Mouse (Mus musculus): ENCODE results near the gene Fbxl8. TPM values are rescaled to one million over a fixed set of nuclear protein-coding genes. Genes with fewer than 3 reads are reported as not detected.

The Fbxl8 gene
- polyA plus RNA-seq, 1 experiment from 2014 or later: 3.1 TPM

DNA sequence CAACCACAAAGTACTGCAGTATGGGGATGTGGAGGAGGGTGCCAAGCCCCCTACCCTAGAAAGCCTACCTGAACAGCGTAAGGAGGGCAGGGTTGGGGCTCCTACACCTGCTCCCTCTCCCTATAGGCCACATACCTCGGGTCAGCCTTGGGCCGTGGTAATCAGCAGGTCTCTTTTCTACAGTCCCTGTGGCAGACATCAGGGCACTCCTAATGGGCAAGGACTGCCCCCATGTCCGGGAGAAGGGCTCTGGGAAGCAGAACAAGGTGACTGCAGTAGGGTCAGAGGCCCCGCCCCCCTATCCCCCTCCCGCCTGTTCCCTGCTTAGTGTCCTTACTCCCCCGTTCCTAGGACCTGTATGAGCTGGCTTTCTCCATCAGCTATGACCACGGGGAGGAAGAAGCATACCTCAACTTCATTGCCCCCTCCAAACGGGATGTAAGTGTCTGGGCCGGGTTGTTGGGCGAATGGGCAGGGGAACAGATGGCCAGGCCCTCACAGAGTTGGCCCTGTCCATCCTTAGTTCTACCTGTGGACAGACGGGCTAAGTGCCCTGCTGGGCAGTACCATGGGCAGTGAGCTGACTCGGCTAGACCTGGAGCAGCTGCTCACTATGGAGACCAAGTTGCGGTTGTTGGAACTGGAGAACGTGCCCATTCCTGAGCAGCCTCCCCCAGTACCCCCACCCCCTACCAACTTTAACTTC lies 44.8 kb downstream of the Fbxl8 start:
- Histone ChIP-seq H3K9ac (replicated peaks; ENCODE audit: low read length) (no peak overlapping the region), H3K27me3 (ENCODE audit: insufficient read depth, low read length) (no peaks in the 10 kb centered on the region), H3K4me1 (ENCODE audit: insufficient read depth, low read length) (peaks cover 23% of the 10 kb centered on the region), H3K4me2 (replicated peaks; ENCODE audit: low read depth, low read length) (no peak overlapping the region), H3K4me3 (ENCODE audit: low read length) (no peak overlapping the region), H3K27ac (ENCODE audit: low read length) (no peak overlapping the region), H3K36me3 (ENCODE audit: insufficient read depth, low read length) (peaks cover 65% of the 10 kb centered on the region), H3K9me3 (ENCODE audit: low read length) (no peaks in the 10 kb centered on the region)
- ATAC-seq (ENCODE audit: low FRiP score, low TSS enrichment): no peak
- 72% methylated on average over 15 of the region's 15 CpGs for WGBS

DNA sequence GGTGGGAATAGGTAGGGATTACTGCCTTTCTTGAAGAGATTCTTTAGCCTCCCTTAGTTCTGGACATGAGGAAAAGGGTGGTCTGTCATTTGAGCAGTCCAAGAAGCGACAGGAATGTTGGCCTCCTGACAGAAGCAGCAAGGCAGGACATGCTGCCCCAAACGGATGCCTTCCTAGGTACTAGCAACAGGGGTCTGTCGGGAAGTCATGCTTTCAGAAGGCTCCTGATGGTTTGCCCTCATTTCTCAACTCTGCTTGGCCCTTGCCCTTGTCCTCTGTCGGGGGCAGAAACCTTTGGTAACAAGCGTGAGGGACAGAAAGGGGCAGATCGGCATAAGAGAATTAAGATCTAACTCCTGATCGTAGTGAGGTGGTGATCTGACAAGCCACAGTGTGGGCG lies 45.7 kb downstream of the Fbxl8 start:
- ATAC-seq (ENCODE audit: low FRiP score, low TSS enrichment): no peak
- no peak overlapping the region for H3K4me2 ChIP-seq (replicated peaks; ENCODE audit: low read depth, low read length)
- no peak overlapping the region for H3K9ac ChIP-seq (replicated peaks; ENCODE audit: low read length)
- no peaks in the 10 kb centered on the region for H3K27me3 ChIP-seq (ENCODE audit: insufficient read depth, low read length)
- H3K4me1 ChIP-seq (ENCODE audit: insufficient read depth, low read length): peaks cover 15% of the 10 kb centered on the region
- 77% methylated on average over 8 of the region's 8 CpGs for WGBS
- H3K27ac ChIP-seq (ENCODE audit: low read length): no peak overlapping the region
- H3K9me3 ChIP-seq (ENCODE audit: low read length): no peaks in the 10 kb centered on the region
- H3K36me3 ChIP-seq (ENCODE audit: insufficient read depth, low read length): peaks cover 68% of the 10 kb centered on the region
- H3K4me3 ChIP-seq (ENCODE audit: low read length): no peak overlapping the region

DNA sequence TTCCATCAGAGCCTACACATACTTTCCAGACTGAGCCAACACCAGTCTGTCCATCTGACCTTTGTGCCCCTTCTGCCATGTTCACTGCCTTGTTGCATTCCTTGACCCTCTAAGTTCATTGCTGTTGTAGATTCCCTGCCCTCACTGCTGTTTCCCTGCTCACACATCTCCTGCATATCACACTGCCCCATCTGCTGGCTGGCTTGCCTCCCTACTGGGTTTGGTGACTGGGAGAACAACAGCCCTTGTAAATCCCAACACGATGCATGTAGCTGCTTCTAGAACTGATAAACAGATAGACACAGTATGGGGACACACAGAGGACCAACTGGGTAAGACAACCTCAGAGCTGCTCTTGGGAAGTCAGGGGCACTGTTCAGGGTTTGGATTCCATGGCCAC lies 47.3 kb downstream of the Fbxl8 start:
- Histone ChIP-seq H3K9ac (replicated peaks; ENCODE audit: low read length) (no peak overlapping the region), H3K36me3 (ENCODE audit: insufficient read depth, low read length) (peaks cover 72% of the 10 kb centered on the region), H3K4me1 (ENCODE audit: insufficient read depth, low read length) (no peaks in the 10 kb centered on the region), H3K9me3 (ENCODE audit: low read length) (no peaks in the 10 kb centered on the region), H3K27me3 (ENCODE audit: insufficient read depth, low read length) (no peaks in the 10 kb centered on the region), H3K4me3 (ENCODE audit: low read length) (no peak overlapping the region), H3K4me2 (replicated peaks; ENCODE audit: low read depth, low read length) (no peak overlapping the region), H3K27ac (ENCODE audit: low read length) (no peak overlapping the region)
- no peak for ATAC-seq (ENCODE audit: low FRiP score, low TSS enrichment)
- WGBS: 77% methylated on average over 1 of the region's 1 CpGs

DNA sequence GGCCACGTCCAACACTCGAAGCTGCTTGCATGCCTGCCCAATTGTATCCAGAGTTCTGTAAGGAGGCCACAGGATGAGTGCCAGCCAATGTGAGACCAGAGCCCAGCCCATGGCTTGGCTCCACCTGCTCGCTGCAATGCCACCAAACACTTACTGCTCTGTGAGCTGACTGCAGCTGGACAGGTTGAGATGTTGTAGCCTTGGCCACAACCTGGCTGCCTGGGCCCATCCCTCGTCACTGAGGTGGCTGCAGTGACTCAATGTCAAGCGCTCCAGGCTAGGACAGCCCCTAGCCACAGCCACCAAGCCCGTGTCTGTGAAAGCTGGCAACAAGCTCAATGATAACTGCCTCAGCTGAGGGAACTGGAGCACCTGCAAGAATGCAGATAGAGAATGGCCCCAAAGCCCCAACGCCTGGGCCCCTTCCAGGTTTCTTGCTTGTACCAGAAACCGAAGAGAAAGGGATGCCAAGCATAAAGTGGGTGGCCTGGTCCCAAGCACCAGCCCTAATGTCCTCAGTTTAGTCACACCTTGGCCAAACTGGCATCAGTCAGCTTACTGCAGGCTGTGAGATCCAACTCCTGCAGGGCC lies 48.5 kb downstream of the Fbxl8 start:
- ATAC-seq (ENCODE audit: low FRiP score, low TSS enrichment): no peak
- Histone ChIP-seq H3K4me3 (ENCODE audit: low read length) (no peak overlapping the region), H3K4me1 (ENCODE audit: insufficient read depth, low read length) (no peaks in the 10 kb centered on the region), H3K27me3 (ENCODE audit: insufficient read depth, low read length) (no peaks in the 10 kb centered on the region), H3K27ac (ENCODE audit: low read length) (no peak overlapping the region), H3K9me3 (ENCODE audit: low read length) (no peaks in the 10 kb centered on the region), H3K4me2 (replicated peaks; ENCODE audit: low read depth, low read length) (no peak overlapping the region), H3K36me3 (ENCODE audit: insufficient read depth, low read length) (peaks cover 62% of the 10 kb centered on the region), H3K9ac (replicated peaks; ENCODE audit: low read length) (no peak overlapping the region)
- WGBS: 91% methylated on average over 8 of the region's 8 CpGs

DNA sequence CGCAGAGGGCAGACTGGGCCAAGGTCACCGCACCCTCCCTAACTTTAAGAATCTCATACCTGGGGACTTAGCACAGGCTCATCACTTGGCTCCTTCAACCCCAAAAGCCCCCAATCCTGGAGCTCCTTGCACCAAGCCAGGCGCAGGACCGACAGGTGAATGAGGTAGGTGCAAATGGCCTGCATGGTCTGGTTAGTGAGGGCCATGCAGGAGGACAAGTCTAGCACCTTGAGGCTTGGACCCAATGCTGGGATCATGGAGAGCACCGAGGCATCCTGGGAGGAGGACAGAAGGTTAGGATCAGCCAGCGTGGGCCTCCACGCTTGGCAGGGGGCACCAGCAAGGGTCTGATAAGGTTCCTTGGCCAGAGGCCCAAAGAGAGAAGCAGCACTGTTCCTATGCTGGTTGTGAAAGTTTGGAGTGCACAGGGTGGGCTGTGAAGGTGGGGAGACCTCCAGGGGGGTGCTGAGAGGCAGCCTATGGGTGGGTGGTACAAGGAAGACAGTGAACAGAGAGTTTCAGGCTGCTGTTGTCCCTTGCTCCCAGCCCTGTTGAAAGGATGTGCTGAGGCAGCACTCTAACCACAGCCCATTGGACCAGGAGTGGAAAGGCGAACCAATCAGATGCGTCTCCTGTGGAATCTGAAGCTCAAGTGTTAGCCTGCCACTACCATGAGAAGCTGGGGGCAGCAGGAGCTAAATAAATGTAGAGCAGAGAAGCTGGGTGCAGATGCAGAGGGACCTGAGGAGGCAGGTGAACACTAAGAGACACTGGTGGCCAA lies 49.4 kb downstream of the Fbxl8 start:
- WGBS: 84% methylated on average over 9 of the region's 9 CpGs
- H3K4me2 ChIP-seq (replicated peaks; ENCODE audit: low read depth, low read length): no peak overlapping the region

DNA sequence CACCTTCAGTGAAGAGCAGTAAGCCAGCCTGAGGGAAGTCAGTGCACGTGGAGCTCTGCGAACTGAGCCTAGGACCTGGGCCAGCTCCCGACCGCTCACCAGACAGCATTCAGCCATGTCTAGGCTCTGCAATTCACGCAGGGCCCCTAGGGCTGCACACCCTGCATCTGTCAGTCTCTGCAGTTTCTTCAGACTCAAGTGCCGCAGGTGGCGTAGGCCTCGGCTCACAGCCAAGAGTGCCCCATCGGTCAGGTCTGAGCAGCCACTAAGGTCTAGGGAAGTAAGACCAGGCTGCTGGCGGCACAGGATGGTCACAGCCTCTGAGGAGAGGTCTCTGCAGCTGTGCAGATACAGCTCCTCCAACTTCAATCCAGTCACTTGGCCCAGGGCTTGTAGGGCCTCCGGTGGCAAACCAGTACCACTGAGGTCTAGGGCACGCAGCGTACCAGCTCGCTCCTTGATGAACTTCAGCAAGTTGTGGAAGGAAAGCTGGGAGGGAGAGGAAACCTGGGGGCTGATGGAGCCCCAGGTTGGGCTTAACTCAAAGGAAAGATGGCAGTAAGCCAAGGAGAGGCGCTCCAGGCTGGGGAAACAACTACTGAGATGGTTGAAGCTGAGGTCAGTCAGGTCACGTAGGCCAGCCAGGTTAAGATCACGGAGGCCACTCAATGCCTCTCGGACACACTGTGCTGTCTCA lies 50.8 kb downstream of the Fbxl8 start:
- H3K27me3 ChIP-seq (ENCODE audit: insufficient read depth, low read length): no peaks in the 10 kb centered on the region
- no peaks in the 10 kb centered on the region for H3K9me3 ChIP-seq (ENCODE audit: low read length)
- no peak overlapping the region for H3K9ac ChIP-seq (replicated peaks; ENCODE audit: low read length)
- H3K4me2 ChIP-seq (replicated peaks; ENCODE audit: low read depth, low read length): no peak overlapping the region
- peaks cover 48% of the 10 kb centered on the region for H3K36me3 ChIP-seq (ENCODE audit: insufficient read depth, low read length)
- no peaks in the 10 kb centered on the region for H3K4me1 ChIP-seq (ENCODE audit: insufficient read depth, low read length)
- no peak overlapping the region for H3K4me3 ChIP-seq (ENCODE audit: low read length)
- no peak for ATAC-seq (ENCODE audit: low FRiP score, low TSS enrichment)
- no peak overlapping the region for H3K27ac ChIP-seq (ENCODE audit: low read length)
- 88% methylated on average over 18 of the region's 18 CpGs for WGBS

More for the DNA sequence above, 49.4 kb downstream of the Fbxl8 start:
- Histone ChIP-seq H3K4me3 (ENCODE audit: low read length) (no peak overlapping the region), H3K27ac (ENCODE audit: low read length) (no peak overlapping the region), H3K27me3 (ENCODE audit: insufficient read depth, low read length) (no peaks in the 10 kb centered on the region), H3K9ac (replicated peaks; ENCODE audit: low read length) (no peak overlapping the region), H3K4me1 (ENCODE audit: insufficient read depth, low read length) (no peaks in the 10 kb centered on the region), H3K36me3 (ENCODE audit: insufficient read depth, low read length) (peaks cover 59% of the 10 kb centered on the region), H3K9me3 (ENCODE audit: low read length) (no peaks in the 10 kb centered on the region)
- no peak for ATAC-seq (ENCODE audit: low FRiP score, low TSS enrichment)

DNA sequence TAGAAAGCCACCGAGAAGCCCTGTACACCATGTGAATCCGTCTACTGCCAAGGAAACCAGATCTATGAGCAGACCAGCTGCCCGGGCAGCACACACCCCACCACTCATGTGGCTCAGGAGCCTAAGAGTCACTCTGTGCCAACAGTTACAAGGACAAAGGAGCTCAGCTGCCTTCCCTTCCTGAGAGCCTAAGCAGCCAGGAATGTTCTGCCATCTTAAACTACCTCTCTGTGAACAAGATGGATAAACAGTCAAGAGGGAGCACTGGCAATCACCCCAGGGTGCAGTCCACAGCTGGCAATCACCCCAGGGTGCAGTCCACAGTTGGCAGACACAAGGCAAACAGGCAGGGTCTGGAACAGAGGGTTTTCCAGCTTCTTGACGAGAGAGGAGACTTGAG lies 53.5 kb downstream of the Fbxl8 start:
- Histone ChIP-seq H3K4me3 (ENCODE audit: low read length) (no peak overlapping the region), H3K9ac (replicated peaks; ENCODE audit: low read length) (no peak overlapping the region), H3K27me3 (ENCODE audit: insufficient read depth, low read length) (no peaks in the 10 kb centered on the region), H3K9me3 (ENCODE audit: low read length) (no peaks in the 10 kb centered on the region), H3K4me2 (replicated peaks; ENCODE audit: low read depth, low read length) (no peak overlapping the region), H3K36me3 (ENCODE audit: insufficient read depth, low read length) (peaks cover 40% of the 10 kb centered on the region), H3K4me1 (ENCODE audit: insufficient read depth, low read length) (no peaks in the 10 kb centered on the region), H3K27ac (ENCODE audit: low read length) (no peak overlapping the region)
- no peak for ATAC-seq (ENCODE audit: low FRiP score, low TSS enrichment)
- WGBS: 87% methylated on average over 4 of the region's 4 CpGs

DNA sequence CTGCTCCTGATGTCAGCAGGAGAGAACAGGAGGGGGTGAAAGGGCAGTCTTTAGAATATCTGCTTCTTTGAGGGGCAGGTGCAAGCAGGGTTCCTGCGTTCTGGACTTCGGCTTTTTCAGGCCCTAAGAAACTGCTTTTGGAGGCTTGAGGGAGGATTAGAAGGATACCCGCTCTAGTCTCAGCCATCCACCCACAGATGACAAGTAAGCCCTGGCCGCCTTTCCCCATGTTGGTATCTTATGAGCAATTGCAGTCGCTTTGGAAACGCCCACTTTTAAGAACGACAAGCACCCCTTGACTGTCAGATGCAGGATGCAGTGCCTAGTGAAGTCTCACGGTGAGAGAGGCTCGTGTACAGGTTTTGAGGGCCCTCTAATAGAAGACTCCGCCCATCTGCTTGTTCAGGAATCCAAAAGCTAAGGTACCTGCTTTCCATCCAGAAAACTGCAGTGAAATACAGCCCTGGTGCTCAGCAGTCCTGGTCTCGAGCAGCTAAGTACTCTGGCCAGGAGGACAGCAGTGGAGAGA lies 54.3 kb downstream of the Fbxl8 start:
- ATAC-seq (ENCODE audit: low FRiP score, low TSS enrichment): no peak
- no peaks in the 10 kb centered on the region for H3K27me3 ChIP-seq (ENCODE audit: insufficient read depth, low read length)
- no peak overlapping the region for H3K4me2 ChIP-seq (replicated peaks; ENCODE audit: low read depth, low read length)
- no peak overlapping the region for H3K9ac ChIP-seq (replicated peaks; ENCODE audit: low read length)
- H3K9me3 ChIP-seq (ENCODE audit: low read length): no peaks in the 10 kb centered on the region
- H3K4me1 ChIP-seq (ENCODE audit: insufficient read depth, low read length): no peaks in the 10 kb centered on the region
- H3K36me3 ChIP-seq (ENCODE audit: insufficient read depth, low read length): peaks cover 36% of the 10 kb centered on the region
- H3K27ac ChIP-seq (ENCODE audit: low read length): no peak overlapping the region
- no peak overlapping the region for H3K4me3 ChIP-seq (ENCODE audit: low read length)
- 83% methylated on average over 11 of the region's 11 CpGs for WGBS

Measured in kidney, embryonic 16.5 days (tissue).